Mouse (Mus musculus) kidney, postnatal 25 days (tissue): ENCODE data around the gene Man2b1.
"Not testable (repeated sequence)": the region's sequence is repeated elsewhere in the genome, so short reads cannot be mapped to it uniquely, and the experiment has no call there.

Experiments used
- DNase-seq, 2 experiments: peaks; one replicate each; pipeline ENCODE4 v3.0.0; 2021; ENCODE audit warnings: mixed read lengths in 2 of 2

Gene Man2b1

DNA sequence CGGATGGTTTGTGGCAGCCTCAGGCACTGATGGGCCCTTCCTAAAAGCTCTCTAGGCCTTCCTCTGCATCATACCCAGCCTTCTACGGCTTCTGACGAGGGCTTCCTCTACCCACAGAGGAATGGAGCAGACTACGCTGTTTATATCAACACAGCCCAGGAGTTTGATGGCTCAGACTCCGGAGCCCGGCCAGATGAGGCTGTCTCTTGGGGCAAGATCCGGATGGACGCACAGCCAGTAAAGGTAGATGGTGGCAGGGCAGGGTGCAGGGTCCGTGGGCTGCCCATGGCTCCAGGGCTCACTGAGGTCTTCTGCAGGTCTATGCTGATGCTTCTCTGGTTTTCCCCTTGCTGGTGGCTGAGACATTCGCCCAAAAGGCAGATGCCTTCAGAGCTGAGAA lies 8.5 kb upstream of the Man2b1 start:
- no peak for DNase-seq

DNA sequence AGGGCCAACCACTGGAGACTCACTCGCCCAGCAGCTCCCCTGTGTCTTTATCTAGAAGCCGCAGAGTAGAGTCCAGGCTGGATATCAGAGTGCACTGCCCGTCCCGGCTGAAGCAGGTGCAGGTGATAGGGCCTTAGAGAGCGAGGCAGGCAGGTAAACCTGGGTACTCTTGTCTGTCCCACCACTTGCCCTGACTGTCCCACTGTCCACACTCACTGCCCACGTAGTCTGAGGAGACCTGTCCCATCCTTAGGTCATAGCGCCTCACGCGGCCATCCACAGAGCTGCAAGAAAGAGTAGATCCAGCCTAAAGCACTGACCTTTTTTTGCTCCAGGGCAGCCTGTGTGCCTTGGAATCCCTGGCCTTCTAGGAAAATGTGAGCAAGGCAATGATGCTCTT lies 7.1 kb upstream of the Man2b1 start:
- peak; percentile 75 to 79 for DNase-seq

DNA sequence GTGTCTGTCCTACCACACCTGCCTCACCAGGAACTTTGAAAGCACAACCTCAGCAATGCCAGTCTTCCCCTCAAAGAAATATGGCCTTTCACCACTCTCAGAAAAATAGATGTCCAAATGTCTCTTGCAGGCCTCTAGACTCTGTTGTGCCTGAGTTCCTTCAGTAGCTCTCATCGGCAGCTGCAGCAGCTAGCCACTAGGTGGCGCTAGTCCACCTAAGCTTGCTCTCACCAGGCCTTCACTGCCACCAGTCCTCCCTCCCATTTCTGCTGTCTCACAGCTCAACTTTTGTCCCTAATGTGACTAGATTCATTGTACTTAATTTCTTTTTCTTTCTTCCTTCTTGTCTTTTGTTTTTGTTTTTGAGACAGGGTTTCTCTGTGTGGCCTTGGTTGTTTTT lies 6.1 kb upstream of the Man2b1 start:
- DNase-seq = peak; percentile 81 to 86

DNA sequence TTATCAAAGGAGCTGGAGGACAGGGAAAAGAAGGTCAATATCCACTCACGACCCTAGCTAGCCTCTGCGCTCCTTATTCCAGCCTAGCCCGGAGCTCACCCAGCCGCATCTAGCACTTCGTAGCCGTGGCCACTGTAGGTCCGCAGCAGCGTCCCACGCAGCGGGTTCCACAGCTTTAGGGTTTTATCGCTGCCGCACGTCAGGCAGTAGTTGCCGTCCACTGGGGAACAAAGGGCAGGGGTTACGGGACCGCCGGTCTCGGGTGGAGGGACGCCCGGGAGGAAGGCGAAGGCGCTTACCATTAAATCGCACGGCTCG lies 2.9 kb upstream of the Man2b1 start:
- DNase-seq = no peak

DNA sequence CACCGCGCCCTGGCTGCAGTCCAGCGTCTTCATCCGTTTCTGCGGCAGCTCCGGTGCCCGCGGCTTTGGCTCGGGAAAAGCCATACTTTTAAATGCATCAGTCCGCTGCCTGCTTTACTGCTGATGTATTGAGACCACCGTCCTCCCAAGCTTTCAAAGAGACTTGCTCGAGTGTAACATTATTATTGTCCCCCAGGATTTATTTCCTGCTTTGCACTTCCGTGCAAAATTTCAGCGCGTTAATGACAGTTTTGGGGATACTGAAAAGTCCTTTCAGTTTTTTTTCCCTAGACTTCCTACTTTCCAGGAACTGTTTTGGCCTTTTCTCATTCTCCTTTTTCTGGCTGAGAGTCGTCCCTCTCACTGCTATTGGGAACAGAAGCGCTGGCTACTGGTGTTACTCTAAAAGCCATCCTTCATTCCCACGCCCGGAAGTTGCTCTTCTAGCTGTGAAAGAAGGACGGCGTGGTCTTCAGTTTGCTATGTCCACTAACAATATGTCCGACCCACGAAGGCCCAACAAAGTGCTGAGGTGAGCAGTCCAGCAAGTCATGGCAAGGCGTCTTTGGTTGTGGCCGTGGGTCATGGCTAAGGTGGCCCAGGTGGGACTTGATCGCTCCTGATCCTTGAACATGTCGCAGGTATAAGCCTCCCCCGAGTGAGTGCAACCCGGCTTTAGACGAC lies 2.4 kb upstream of the Man2b1 start, which contains the start of gene Wdr83os:
TSS of gene Wdr83os (plus strand) at position 209 of the 684 bp plus-strand sequence.
- DNase-seq = peak; percentile 64

DNA sequence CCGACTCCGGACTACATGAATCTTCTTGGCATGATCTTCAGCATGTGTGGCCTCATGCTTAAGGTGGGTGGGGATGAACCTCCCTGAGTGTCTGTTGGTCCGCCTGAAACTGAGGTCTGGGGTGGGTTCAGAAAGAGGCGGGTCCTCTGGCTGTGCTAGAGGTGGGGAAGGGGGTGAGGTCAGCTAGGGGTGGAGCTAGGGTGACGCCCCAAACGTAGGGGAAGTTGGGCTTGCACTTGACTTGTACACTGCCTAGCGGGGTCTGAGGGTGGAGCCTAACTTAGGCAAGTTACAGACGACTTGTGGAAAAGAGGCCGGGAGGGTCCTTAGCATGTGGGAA lies 1.9 kb upstream of the Man2b1 start, which contains the start of gene Wdr83:
TSS of gene Wdr83 (minus strand) at position 91 of the 340 bp plus-strand sequence.
- DNase-seq = peak; percentile 24 to 68

DNA sequence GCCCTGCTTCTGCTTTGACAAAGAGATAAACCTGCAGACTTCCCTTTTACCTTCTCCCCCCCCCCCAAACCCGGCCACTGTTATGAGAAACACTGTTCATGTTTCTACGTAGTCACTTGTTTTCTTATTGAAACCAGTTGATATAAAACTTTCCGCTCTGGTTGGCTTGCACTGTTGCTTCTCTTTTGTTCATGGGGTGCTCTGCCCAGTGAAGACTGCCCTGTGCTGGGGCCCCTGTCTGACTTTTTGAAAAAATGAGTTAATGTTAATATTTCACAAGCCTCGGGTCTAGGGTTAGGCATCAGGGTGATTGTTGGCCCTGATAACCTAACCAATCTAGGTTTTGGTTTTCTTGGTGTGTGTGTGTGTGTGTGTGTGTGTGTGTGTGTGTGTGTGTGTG lies 901 bp upstream of the Man2b1 start:
- not testable (repeated sequence) for DNase-seq

DNA sequence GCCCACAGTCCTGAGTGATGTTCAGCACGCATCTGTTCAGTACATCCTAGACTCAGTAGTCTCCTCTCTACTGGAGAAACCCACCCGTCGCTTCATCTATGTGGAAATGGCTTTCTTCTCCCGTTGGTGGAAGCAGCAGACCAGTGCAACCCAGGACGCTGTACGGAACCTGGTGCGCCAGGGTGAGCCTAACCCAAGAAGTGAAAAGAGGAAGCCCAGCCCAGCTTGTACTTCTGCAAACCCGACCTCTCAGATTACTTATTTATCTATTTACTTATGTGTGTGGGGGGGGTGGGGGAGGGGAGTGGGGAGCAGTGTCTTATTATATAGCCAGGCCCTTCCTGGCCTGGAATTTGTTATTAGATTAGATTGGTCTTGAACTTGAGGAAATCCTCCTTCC lies 1.6 kb downstream of the Man2b1 start:
- DNase-seq = no peak

DNA sequence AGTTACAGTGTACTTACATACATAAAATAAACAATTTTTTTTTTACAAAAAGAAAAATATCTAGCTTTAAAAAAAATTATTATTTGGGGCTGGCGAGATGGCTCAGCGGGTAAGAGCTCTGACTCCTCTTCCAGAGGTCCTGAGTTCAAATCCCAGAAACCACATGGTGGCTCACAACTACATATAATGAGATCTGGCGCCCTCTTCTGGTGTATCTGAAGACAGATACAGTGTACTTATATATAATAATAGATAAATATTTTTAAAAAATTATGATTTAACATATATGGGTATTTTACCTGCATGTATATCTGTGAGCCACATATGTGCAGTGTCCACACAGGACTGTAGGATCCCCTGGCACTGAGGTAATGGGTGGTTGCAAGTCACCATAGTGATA lies 3.2 kb downstream of the Man2b1 start:
- peak in 1 of 2 experiments; percentile 41 for DNase-seq

DNA sequence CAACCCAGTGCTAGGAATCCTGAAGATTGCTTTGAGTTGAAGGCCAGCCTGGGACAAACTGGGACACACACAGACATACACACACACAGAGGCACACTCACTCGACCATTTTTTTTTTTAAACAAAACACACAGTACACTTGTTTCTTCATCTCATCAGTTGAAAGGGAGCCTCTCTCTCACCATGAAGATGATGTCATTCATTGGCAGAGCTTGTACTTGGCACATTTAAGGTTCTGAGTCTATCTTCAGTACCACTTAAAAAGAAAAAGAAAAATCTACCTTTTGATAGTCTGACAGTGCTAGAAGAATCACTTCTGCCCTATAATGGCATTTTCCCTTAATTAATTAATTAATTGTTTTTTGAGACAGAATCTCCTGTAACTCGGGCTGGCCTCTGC lies 5.7 kb downstream of the Man2b1 start:
- DNase-seq = no peak

DNA sequence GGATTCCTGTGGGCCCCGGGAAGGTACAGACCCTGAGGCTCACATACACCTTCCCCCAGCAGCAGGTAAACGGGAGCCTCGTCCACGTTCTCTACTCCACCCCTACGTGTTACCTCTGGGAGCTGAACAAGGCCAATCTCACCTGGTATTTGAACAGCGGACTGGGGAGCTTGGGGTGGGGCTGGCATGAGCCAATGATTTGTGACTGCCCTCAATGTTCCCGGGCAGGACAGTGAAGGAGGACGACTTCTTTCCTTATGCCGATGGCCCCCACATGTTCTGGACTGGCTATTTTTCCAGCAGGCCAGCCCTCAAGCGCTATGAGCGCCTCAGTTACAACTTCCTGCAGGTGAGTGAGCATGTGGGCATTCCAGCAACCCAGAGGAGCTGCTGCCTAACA lies 7.8 kb downstream of the Man2b1 start:
- DNase-seq = no peak

DNA sequence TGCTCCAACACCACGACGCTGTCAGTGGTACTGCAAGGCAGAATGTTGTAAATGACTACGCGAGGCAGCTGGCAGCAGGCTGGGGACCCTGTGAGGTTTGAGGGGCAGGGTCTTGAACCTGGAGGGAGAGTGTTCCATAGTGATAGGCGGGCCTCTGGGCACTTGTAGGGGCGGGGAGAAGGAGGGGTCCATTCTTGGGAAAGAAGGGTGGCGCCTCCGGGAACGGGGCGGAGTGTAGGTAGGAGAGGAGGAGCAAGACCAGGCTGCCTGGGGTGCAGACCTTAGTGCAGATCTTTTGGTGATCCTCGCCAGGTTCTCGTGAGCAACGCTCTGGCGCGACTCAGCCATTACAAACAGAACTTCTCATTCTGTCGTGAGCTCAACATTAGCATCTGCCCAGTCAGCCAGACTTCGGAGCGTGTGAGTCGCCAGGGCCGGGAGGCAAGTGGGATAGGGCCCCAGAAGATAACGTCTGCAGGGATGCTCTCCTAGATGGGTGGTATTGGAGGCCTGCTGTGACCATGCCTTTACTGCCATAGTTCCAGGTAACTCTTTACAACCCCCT lies 8.5 kb downstream of the Man2b1 start:
- DNase-seq = no peak

DNA sequence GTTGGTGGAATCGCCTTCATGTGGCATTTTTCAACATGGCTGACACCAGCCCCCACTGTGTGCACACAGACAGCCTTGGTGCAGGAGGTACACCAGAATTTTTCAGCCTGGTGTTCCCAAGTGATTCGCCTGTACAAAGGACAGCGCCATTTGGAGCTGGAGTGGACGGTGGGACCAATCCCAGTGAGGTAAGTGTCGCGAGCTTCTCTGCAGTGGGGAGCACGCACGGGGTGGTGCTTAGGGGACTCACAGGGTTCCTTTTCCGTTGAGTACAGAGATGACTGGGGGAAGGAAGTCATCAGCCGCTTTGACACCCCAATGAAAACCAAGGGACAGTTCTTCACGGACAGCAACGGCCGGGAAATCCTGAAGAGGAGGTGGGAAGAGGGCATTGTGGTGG lies 12.0 kb downstream of the Man2b1 start:
- DNase-seq = no peak

DNA sequence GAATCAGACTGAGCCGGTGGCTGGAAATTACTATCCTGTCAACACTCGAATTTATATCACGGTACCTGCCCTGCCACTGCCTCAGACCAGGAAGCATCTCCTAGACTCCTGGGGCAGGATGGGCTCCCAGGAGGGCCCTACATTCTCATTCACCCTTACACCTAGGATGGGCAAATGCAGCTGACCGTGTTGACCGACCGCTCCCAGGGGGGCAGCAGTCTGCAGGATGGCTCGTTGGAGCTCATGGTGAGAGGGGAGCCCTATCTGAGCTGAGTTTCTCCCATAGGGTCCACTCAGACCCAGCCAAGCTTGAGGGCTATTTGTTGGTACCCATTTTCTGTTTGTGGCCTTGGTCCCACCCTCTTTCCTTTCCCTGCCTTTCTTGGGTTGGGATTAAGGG lies 12.5 kb downstream of the Man2b1 start:
- no peak for DNase-seq

DNA sequence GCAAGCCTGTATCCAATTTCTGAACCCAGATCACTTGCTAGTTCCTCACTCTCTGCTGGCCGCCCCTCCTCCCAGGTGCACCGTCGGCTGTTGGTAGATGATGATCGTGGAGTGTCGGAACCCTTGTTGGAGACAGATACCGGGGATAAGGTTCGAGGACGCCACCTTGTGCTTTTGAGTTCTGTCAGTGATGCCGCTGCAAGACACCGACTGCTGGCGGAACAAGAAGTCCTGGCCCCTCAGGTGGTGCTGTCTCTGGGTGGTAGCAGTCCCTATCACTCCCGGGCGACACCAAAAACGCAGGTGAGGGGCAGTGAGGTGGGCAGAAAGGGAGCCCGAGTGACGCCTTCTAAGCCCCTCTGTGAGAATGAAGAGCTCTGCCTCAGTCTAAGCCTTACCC lies 13.1 kb downstream of the Man2b1 start:
- DNase-seq = no peak

DNA sequence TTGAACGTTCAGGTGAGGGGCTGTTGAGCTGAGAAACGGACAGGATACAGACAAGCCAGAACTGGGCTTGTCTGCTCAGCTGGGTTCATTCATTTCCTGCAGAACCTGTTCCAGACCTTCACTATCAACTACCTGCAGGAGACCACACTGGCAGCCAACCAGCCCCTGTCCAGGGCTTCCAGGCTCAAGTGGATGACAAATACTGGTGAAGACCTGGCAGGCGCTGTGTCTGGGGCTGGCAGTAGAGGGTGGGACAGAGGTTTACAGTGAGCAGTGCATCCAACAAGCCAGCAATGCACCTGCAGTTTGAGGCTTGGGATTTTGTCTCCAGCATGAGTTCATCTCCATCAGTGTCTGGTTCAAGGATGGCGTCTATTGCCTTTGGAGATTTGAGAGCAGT lies 13.8 kb downstream of the Man2b1 start:
- DNase-seq = no peak

DNA sequence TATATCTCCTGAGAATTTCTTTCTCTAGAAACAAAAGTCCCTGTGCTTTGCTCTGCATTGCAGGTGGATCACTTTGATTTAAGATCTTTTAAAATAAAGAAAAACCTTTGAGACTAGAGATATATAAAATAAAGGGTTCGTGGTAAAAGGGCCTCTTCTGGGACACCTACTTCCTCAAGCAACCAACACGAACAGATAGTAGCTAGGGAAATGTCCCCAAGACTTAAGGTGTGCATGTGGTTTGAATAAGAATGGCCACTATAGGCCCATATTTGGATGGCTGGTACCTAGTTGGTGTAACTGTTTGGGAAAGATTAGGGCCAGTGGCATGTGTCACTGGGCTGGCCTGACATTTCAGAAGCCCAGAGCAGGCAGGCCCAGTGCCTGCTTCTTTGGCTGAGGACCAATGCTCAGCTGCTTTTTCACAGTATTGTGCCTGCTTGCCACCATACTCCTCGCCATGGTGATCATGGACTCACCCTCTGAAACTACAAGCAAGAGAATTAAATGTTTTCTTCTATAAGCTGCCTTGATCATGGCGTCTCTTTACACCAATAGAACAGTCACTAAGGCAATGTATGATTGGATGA lies 17.1 kb downstream of the Man2b1 start:
- no peak for DNase-seq

DNA sequence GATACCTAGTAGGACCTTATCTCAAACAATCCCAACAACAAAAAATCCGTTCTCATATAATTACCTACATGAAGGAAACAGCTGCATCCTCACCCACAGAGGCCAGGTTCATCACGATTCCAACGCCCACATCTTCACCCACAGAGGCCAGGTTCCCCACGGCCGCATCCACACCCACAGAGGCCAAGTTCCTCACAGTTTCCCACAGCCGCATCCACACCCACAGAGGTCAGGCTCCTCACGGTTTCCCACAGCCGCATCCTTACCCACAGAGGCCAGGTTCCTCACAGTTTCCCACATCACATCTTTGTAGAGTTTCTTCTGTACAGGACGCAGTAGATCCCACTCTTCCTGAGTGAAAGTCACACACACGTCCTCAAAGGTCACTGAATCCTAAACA lies 30.2 kb downstream of the Man2b1 start:
- no peak for DNase-seq

DNA sequence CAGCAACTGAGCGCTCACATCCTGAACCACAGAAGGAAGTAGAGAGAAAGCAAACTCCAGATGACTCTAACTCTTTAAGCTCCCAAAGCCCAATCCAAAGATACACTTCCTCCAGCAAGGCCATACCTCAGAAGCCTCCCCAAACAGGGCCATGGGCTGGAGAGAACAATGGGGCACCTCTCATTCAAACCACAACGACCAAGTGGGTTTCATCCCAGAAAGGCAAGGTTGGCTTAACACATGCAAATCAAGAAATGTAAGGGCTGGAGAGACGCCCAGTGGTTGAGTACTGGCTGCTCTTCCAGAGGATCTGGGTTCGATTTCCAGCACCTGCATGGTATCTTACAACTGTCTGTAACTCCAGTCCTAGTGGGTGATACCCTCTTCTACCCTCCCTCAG lies 32.4 kb downstream of the Man2b1 start:
- no peak for DNase-seq

DNA sequence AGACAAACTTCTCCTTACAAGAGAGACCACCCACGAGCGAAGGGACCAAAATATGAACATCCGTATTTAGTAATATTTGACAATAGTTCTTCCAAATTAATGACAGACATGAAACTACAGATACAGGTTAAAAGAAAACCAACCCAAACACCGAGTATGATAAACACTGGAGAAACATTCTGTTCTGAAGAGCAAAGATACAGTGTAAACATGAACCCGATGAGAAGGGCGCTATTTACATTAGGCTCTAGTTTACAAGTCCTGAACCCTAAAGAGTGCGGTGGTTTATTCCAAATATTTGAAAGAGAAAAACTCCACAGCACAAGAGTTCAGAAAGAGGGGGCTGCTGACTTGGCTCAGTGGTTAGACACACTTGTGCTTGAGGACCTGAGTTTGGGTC lies 33.9 kb downstream of the Man2b1 start:
- DNase-seq = no peak

DNA sequence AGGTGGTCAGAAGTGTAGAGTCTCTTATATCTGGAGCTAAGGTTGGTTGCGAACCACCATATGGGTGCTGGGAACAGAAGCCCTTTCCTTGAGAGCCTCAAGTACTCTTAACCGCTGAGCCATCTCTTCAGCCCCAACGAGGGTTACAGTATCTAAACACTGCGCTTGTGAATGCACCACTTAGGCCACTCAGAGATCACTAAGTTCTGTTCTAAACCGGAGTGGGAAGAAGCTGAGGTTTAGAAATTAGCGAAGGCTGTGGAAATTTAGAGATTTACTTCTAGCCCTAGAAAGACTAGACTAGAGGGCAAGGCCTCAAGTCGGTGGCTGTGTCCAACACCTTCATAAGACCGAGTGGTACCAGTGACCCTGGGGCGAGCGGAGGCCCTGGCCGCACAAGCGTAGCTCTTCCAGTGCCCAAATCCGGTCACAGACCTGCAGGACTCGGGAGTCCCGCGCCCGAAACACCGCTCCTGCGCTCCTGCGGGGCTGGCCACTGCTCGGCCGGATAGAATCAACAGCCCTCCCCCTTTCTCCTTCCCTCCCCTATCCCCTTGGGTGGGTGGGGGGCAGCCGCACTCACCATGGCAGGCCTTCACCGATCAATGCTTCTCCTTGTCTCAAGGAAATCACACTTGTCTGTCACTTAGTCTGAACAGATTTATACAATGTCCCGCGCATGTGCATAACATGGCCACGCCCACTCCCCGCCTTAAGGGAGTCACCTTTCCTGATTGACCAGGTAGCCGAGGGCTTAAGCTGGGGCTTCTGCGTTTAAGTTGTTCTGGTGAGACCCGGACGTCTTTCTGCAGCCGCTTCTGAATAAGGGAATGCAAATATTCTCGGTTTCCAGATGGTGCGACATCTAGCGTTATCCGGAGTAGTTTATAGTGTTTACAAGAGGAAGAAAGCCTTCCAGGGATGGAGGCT lies 36.2 kb downstream of the Man2b1 start:
- DNase-seq = peak; percentile 95 to 97

DNA sequence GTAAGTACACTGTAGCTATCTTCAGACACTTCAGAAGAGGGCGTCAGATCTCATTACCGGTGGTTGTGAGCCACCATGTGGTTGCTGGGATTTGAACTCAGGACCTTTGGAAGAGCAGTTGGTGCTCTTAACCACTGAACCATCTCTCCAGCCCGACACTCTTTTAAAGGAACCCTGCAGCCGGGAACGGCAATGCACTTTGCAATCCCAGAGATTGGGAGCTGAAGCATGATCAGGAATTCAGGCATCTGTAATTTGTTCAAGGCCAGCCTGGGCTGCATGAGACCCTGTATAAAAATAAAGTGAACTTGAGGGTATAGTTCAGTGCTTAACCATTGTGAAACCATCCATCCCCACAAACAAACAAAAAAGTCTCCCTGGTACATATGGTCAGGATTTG lies 37.2 kb downstream of the Man2b1 start:
- DNase-seq = not testable (repeated sequence)

DNA sequence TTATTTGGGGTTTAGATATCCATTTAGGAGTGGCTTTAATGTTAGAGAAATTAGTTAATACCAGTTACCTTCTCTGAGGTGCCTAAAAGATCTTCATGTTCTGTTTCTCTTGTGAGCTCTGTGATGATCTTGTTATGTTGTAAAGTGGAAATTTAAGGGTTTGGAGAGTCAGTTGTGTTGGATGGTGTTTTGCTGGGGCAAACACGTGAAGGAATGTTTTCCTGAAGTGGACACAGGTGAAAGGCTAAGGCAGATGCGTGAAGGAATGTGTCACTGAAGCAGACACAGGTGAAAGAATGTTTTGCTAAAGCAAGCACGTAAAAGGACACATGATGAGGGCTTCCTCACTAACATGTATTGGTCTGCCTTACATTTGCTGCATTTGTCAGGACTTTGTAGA lies 39.9 kb downstream of the Man2b1 start, which contains the start of gene Zfp791:
TSS of gene Zfp791 (minus strand) at position 101 of the 400 bp plus-strand sequence.
- DNase-seq = no peak

DNA sequence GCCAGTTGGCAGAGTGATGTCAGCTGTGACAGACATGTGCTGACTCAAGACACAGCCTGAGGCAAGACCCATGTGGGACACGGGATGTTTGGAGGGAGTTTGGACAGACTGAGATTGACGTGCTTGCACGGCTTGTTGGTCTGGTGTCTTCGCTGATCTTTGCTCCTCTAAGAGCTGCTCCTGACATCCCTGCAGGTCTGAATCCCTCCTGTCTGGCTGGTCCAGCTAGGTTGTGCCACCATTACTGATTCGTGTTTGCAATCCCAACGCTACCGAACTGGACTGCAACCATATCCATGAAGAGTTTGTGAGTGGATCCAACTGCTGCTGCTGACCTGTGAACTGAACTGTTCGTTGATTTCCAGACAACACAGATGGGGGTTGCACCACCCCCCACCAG lies 40.6 kb downstream of the Man2b1 start:
- no peak for DNase-seq
